Mouse (Mus musculus) heart, postnatal 36 days (tissue): ENCODE data around the gene Ercc1. TPM values are rescaled to one million over a fixed set of nuclear protein-coding genes. Genes with fewer than 3 reads are reported as not detected.

ENCODE experiments used
- DNase-seq, 2 experiments: peaks; one replicate each; pipeline ENCODE4 v3.0.0; 2021 to 2022
- intact Hi-C: fragments of 180-260 bp; cut with DNase I; formaldehyde crosslinking; loops from one replicate; pipeline ENCODE4 v1.15.1; 2025
- total RNA-seq, 2 experiments: library from RNA; stranded (reverse); gene quantifications; 2 replicates each; pipeline ENCODE4 v1.2.3; 2021

The Ercc1 gene
- total RNA-seq, 2 experiments from 2014 or later, result 43.4 to 48.0 TPM

GRCm38 (mm10) chr7:19331910-19332309 lies 12.7 kb upstream of the Ercc1 start:
- DNase-seq, result no peak
- intact Hi-C loops, result loop anchor here (1.0 kb wide), 1 partner anchor 23 kb away; no protein-coding TSS in a partner anchor

- DNase-seq, result peak; percentile 79 to 85
- intact Hi-C loops, result loop anchor here (1.0 kb wide), 1 partner anchor 24 kb away; no protein-coding TSS in a partner anchor
Measured at GRCm38 (mm10) chr7:19332709-19333352, 11.7 kb upstream of the Ercc1 start.

- DNase-seq, result no peak
- intact Hi-C loops, result no loop called here
Measured at GRCm38 (mm10) chr7:19335583-19335982, 9.0 kb upstream of the Ercc1 start.

- no peak for DNase-seq
- intact Hi-C loops, result no loop called here
Measured at GRCm38 (mm10) chr7:19337122-19337521, 7.5 kb upstream of the Ercc1 start.

- intact Hi-C loops, result no loop called here
- DNase-seq, result no peak
Measured at GRCm38 (mm10) chr7:19338060-19338459, 6.5 kb upstream of the Ercc1 start.

GRCm38 (mm10) chr7:19338596-19338995 lies 6.0 kb upstream of the Ercc1 start:
- DNase-seq, result no peak
- intact Hi-C loops, result no loop called here

- intact Hi-C loops, result loop anchor here (5.0 kb wide), 1 partner anchor 164 kb away; the partner anchor contains the start of gene Eml2
- DNase-seq, result no peak
Measured at GRCm38 (mm10) chr7:19341250-19341649, 3.3 kb upstream of the Ercc1 start.

GRCm38 (mm10) chr7:19341761-19342409 lies 2.7 kb upstream of the Ercc1 start:
- intact Hi-C loops, result loop anchor here (5.0 kb wide), 1 partner anchor 165 kb away; the partner anchor contains the start of gene Eml2
- DNase-seq, result peak; percentile 58 to 75

- DNase-seq, result peak; percentile 93 to 95
- intact Hi-C loops, result loop anchor here (1.0 to 5.0 kb wide), 3 partner anchors 42 to 165 kb away; partner anchors contain the start of gene Eml2
Measured at GRCm38 (mm10) chr7:19342481-19343027, 2.0 kb upstream of the Ercc1 start.

GRCm38 (mm10) chr7:19343210-19343808 lies 1.3 kb upstream of the Ercc1 start:
- intact Hi-C loops, result loop anchor here (1.0 to 5.0 kb wide), 3 partner anchors 43 to 166 kb away; partner anchors contain the start of gene Eml2
- peak; percentile 79 to 85 for DNase-seq

GRCm38 (mm10) chr7:19344938-19345471 lies 427 bp downstream of the Ercc1 start:
- DNase-seq, result peak; percentile 90 to 92
- intact Hi-C loops, result loop anchor here (5.0 kb wide), 1 partner anchor 168 kb away; the partner anchor contains the start of gene Eml2

GRCm38 (mm10) chr7:19349188-19349915 lies 4.8 kb downstream of the Ercc1 start:
- peak in 1 of 2 experiments; percentile 33 for DNase-seq
- intact Hi-C loops, result no loop called here

GRCm38 (mm10) chr7:19350221-19350620 lies 5.6 kb downstream of the Ercc1 start:
- DNase-seq, result no peak
- intact Hi-C loops, result no loop called here

- intact Hi-C loops, result loop anchor here (5.0 kb wide), 1 partner anchor 118 kb away; no protein-coding TSS in a partner anchor
- DNase-seq, result no peak
Measured at GRCm38 (mm10) chr7:19354991-19355390, 10.4 kb downstream of the Ercc1 start.

GRCm38 (mm10) chr7:19356311-19356710 lies 11.7 kb downstream of the Ercc1 start:
- intact Hi-C loops, result loop anchor here (5.0 kb wide), 1 partner anchor 119 kb away; no protein-coding TSS in a partner anchor
- DNase-seq, result no peak

- intact Hi-C loops, result loop anchor here (5.0 kb wide), 1 partner anchor 120 kb away; no protein-coding TSS in a partner anchor
- DNase-seq, result no peak
Measured at GRCm38 (mm10) chr7:19357381-19358375, 13.1 kb downstream of the Ercc1 start.

GRCm38 (mm10) chr7:19358634-19359033 lies 14.1 kb downstream of the Ercc1 start:
- DNase-seq, result no peak
- intact Hi-C loops, result loop anchor here (5.0 kb wide), 1 partner anchor 121 kb away; no protein-coding TSS in a partner anchor

- DNase-seq, result peak; percentile 87 to 92
- intact Hi-C loops, result loop anchor here (5.0 kb wide), 1 partner anchor 122 kb away; no protein-coding TSS in a partner anchor
Measured at GRCm38 (mm10) chr7:19359299-19359891, 14.8 kb downstream of the Ercc1 start, which contains the start of the genes Cd3eap and Ppp1r13l. Gene Cd3eap, minus strand, starts transcription at chr7:19359483. Gene Ppp1r13l, plus strand, starts transcription at chr7:19359749.
